Mouse (Mus musculus) gonadal fat pad, adult 2 months (tissue): ENCODE results near the gene 1700029I15Rik. TPM values are rescaled to one million over a fixed set of nuclear protein-coding genes. Genes with fewer than 3 reads are reported as not detected.
"Not testable (repeated sequence)": the region's sequence is repeated elsewhere in the genome, so short reads cannot be mapped to it uniquely, and the experiment has no call there.

Experiments used
- DNase-seq: peaks from one replicate; pipeline ENCODE4 v3.0.0-alpha.2; 2012; ENCODE audit warnings: low read depth
- polyA plus RNA-seq: library from polyadenylated mRNA; depleted of rRNA; stranded (reverse); fragments of >200 nt; gene quantifications from 2 replicates; pipeline ENCODE4 v1.2.3, GENCODE M21; 2012

Gene 1700029I15Rik
- polyA plus RNA-seq, 1 experiment: 7.5 TPM

DNA sequence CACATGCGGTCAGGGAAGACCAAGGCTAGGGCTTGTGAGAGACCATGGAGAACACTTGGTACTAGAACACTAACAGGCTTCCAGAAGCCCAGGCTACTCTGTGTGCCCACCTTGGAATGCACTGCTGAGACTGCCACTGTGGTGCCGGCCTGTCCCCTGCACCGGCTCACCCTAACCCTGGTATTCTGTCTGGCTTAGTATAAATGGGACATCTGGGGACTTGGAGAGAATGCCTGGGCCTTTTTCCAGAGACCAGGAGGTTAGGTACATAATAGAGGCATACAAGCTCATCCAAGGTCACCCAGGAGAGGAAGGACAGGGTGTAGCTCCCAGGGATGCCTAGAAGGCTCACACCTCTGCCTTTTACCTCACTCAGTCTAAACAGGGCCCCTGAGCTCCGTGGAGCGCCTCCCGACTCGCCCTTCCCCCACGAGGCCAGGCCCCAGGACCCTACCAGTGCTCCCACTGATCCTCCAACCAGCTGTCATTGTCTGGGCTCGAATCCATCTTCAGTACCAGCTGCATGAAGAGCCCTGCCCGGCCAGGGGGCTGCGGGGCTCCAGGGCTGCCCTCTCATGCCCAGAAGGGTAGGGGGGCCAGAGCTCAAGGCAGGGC, 9.5 kb downstream of the 1700029I15Rik start:
- no peak for DNase-seq

DNA sequence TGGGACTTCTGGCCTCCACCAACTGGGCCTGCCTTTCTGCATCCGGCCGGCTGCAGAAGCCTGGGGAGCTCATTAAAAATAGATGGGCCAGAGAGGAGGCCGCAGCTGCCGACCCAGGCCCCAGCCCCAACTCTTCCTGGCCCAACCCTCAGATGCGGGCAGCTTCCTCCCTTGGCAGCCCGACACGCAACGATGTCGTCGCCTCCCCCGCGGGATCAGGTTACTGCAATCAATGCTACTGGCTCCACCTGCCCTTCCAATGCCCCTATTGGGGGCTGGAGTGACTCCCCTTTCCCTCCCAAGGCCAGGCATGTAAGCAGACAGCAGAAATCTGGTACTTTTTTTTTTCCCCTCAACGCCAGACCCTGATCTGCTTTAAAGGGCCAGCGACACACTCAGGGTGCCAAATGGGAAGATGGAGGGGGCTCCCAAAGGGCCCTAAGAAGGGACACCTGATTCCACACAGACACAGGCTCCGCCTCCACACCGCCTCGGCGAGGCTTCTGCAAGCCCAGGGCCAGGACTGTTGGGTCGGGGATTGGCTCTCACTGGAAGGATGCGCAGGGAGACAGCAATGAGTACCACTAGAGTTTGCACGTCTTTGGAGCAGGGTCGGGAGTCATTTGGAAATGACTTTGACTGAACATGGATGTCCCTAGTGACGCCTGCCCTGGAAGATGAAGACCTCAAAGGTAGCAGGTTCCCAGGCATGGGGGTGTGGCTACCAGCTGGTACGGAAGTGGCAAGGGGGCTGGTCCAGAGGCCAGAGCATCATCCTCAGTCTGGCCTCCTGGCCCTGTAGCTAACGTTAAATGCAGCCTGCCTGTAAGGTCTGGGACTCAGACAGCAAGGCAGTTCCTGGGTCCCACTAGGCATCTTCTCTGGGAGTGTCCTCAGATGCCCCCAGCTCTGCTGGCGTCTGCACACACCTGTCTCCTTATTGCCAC, 10.3 kb downstream of the 1700029I15Rik start:
- DNase-seq: no peak

DNA sequence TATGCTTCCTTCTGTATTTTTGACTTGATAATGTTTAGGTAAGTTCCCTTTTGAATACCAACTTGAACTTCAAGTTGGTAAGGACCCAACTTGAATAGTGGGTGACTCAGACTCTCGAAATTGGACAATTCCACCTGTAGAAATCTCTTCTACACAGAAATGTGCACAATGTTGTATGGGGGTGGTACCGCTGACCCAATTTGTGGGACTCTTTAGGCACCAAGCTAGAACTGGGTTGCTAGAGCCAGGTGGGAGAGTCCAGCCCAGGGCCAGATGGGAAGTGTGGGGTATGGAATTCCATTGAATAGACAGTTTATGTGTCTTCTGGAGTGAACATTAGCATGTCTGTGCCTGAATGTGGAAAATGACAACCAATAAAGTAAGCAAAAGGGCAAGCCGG, 13.2 kb downstream of the 1700029I15Rik start:
- no peak for DNase-seq

DNA sequence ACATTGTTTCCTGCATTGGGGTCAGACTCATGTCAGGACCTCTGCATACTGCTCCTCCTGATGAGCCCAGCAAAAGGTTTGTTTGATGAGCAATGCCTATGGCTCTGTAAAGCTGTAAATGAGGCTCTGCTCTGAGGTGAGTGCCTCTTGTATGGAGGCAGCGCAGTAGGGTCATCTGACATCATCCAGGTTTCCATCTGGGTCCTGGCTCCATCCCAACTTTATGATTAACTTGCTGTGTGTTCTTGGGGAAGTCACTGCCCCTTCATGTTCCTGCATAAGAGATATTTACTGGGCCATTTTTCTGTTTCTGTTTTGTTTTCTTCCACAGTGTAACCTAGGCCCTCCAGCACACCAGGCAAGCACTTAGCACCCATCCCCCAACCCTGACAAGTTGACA, 15.1 kb downstream of the 1700029I15Rik start:
- no peak for DNase-seq

DNA sequence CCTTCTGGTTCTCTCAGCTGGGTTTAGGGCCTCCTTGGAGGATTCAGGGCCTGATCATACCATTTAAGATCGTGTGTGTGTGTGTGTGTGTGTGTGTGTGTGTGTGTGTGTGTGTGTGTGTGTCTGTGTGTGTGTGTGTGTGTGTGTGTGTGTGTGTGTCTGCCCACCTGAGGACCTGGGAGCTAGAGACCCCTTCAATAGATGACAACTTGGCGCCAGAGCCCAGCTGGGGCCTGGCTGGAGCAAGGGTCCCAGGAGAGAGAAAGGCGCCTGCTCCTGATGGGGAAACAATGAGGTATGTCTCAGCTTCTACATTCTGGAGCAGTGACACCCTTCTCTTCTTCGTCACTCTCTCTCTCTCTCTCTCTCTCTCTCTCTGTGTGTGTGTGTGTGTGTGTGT, 17.5 kb downstream of the 1700029I15Rik start:
- not testable (repeated sequence) for DNase-seq

DNA sequence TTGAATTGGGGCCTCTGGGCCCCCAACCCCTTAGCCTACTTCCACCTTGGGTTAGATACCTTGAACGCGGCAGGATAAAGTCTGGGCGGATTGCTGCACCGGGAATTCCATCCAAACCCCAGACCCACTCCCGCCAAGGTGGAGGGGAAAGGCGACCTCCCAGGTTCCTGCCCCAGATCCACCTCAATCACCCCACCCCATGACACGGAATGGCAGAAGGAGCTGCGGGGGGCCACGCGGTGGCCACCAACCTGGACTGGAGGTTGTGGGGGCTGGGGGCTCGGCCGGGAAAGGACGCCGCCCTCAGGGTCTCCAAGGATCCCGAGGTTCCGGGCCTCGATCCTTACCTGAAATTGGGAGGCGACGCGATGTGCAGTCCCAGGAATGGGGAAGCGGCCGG, 18.3 kb downstream of the 1700029I15Rik start:
- no peak for DNase-seq

DNA sequence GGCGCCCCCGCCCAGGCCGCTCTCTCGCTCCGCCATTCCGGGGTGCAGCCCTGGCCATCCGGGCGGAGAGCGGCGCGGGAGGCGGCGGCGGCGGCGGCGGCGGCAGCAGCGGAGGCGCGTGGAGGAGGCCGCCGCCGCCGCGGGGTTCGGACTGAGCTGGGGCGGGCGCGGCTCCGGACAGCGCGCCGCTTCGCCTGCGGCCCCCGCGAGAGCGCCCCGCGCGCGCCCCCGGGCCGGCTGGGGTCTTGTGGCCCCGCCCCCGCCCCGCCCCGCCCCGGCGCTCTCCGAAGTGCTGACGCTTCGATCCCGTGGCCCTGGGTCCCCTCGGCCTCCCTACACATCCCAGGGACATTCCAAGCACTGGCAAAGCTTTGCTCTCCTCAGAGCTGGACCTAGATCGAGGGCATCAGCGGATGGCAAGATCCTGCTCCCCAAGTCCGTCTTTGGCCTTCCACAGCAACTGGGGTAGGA, 18.8 kb downstream of the 1700029I15Rik start, which contains the start of gene Mapk8ip1:
Gene Mapk8ip1, minus strand, starts transcription at position 173 of the 471 bp plus-strand sequence.
- no peak for DNase-seq

DNA sequence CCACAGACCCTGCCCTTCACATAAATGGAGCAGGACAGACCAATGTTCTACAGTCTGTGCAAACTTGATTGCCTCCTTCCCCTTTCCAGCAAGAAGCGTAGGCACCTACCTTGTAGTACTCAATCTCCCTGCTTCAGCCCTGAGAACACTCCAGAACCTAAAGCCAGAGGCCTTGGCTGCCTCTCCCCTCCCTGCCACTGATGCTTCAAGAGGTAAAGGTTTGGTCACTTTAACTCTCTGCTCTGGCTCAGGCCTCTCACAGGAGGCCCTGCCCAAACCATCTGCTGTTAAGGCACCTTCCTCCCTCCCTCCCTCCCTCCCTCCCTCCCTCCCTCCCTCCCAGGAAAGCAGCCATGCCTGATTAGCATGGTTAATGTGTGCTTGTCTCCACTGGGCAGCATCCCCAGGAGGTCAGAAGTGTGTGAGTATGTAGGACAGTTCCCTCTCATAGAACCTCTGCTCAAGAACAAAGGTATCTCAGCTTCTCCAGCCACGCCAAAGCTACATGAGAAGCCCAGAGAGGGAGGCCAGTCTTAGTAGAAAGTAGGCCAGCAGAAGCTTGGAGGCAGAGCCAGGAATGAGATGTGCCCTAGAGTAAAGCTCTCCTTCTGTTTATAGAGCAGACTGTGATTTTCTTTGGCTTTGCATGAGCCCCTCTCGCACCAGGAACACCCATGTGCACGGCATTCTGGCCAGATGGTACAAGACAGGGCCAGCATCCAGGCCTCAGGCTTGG, 20.4 kb downstream of the 1700029I15Rik start:
- peak; percentile 63 for DNase-seq

DNA sequence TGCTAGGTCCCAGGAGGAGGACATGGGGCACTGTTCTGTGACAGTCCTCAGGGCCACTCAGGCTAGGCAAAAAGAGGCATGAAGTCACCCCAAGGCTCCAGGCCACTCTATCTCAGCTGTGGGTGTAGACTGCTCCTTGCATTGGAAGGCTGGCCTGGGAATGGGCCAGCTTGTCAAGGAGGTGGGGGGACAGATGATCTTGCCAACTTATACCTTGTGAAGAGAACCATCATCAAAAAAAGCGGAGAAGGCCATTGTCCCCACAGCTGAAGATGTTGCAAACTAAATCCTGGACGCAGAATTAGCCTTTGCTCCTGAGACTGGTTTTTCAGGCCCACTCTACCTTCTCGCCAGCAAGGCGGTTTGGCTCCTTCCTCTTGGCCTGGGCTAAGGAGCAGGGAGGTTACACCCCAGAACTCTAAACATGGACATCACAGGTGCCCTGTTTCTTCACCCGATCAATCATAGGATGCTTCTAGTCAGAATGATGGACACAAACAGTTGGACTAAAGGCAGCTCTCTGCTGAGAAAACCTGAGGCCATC, 21.5 kb downstream of the 1700029I15Rik start:
- DNase-seq: peak; percentile 70

DNA sequence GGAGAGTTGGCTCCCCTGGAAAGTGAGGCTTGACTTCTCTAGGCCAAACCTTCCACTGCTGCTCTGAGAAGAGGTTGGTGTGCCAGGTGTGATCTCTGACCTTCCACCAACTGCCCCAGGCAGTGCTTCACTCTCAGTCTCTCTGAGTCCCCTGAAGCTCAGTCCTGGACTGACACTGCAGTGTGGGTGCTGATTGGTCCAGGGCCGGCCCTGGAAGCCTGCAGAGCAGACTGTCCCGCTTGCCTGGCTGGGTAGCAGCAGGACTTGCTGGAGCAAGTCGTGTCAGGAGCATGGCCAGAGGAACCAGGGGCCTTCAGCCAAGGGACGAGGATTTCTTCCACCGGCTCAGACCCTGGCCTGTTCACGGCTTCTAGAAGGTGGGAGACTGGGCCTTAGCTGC, 22.4 kb downstream of the 1700029I15Rik start:
- peak; percentile 92 for DNase-seq

DNA sequence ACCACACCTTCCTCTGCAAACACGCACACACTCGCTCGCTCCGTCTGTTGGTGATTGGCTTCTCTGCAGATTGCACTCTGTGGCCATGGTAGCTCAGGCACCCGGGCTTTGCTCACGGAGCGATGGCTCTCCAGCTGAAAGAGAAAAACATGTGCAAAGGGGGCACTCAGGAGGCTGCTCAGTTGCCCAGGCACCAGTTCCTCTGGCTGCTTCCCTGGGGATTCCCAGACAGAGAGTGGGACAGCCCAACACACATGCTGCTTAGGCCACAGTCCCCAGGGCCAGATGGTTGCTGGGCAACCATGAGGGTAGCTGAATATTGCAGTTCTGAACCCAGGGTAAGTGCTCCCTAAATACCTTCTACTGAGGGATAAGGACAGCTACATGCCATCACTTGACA, 23.3 kb downstream of the 1700029I15Rik start:
- no peak for DNase-seq

DNA sequence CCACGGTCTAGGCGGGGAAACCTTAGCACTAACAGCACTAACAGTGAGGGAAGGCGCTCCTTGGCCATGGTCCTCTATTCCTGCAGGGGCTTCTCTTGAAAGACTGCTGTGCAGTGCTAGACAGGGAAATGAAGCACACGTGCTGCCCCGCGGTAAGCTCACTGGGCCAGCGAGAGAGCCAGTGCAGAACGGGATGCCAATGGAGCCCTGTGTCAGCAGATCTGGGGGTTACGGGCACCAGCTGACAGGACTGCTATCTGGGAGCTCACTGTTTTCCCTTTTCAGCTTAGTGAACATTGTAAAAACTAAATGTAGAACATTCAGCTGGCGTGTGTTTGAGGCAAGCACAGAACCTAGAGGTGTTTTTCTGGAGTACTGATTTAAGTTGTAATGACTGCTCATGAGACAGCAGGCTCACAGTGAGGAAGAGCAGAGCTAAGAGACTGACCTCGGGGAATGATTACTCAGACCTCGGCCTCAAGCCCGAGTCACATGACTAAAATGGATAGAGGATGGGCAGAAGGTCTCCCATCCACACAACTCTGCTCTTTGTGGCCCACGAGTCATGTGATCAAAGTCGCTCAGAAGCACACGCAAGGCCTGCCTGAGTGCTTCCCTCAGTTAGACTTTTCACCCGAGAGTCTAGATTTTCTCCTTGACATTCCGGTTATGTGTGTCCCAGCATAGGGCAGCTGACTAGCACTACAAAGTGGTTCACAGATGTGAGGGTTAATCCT, 26.1 kb downstream of the 1700029I15Rik start:
- no peak for DNase-seq

DNA sequence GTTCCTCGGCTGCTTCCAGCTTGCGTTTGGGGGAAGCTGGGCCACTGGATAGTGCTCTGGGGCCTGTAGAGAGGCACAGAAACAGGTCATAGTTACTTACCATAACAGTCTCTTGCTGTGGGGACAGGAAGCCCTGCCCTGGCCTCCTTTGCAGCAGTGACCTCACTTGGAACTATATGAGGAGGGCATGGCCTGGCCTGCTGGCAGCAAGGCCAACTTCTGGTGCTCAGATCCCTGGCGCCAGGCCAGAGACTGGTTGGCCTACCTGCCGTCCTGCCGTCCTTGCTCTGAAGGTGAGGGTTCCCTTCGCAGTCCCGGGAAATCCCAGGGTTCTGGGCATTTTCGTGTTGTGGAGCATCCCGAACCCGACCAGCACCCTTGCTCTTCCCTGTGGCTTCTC, 29.4 kb downstream of the 1700029I15Rik start:
- no peak for DNase-seq

DNA sequence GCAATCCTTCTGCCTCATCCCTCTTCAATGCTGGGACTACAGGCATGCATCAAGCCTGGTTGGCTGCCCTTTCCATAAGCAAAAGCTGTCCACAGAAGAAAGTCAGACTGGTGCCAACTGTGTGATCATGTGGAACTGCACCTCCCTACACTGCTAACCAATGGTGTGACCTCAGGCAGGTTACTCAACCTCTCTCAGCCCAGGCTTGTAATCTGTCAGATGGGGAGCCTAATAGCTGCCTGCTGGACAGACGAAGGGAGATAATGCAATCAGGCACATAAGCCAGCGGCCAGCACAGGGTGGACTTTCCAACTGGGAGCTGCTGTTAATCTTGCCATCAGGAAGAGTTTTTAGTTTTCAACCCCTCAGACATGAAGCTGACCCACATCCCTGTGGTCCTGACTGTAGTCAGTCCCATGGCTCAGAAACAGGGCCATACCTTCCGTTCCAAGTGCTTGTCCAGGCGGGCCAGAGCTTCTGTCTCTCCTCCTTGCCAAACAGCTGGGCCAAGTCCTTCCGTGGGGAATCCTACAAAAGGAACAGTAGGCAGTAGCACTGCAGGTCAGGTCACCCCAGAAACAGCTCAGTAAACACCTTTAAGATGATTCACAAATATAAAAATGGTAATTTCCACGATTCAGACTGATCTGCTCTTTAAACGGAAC, 39.5 kb downstream of the 1700029I15Rik start:
- DNase-seq: peak; percentile 90

DNA sequence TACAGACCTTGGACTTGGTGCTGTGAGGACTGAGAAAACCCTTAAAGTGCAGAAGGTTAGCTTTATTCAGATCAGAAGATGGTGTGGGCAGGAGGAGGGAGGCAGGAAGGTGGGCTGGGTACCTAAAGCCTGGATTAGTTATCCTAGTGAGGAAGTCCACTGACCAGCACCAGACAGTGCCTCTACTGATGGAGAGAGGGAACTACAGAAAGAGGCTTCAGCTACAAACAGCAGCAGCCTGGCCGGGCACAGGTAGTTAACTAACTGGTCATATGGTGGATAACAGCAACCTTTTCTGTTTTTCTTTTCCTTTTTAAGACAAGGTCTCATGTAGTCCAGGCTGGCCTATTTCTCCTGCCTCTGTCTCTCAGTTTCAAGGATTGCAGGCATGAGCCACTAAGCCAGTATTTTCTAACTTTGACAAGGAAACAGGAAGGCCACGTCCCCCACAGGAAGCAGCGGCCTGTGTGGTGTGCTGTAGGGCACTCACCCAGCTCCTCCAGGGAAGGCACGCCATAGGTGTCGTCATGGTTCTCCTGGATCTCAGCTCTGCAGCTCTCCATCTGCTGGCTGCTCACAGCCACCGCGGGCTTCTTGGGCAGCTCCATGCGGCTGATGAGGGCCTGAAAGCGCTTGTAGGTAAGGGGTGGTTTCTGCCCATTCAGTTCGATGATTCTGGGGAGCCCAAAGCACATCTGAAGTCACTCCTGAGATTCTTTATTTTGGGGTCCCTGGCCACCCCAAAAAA, 40.2 kb downstream of the 1700029I15Rik start:
- DNase-seq: no peak

DNA sequence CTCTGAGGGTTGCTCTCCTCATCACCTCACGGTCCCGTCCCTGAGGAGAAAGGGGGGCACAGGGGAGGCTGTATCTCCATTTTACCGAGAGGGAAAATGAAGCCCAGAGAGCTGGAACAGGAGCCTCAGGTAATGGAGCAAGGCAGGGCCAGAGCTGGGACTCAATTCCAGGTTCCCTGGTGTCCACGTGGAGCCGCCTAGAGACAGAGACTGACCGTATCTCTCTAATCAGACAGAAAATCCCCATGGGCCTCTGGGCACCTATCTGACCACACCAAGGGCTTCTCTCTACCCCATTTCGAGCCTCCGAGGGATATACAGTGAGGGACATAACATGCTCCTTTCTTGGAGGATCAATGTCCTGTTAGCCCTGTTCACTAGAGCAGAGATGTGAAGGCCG, 40.8 kb downstream of the 1700029I15Rik start:
- DNase-seq: no peak

DNA sequence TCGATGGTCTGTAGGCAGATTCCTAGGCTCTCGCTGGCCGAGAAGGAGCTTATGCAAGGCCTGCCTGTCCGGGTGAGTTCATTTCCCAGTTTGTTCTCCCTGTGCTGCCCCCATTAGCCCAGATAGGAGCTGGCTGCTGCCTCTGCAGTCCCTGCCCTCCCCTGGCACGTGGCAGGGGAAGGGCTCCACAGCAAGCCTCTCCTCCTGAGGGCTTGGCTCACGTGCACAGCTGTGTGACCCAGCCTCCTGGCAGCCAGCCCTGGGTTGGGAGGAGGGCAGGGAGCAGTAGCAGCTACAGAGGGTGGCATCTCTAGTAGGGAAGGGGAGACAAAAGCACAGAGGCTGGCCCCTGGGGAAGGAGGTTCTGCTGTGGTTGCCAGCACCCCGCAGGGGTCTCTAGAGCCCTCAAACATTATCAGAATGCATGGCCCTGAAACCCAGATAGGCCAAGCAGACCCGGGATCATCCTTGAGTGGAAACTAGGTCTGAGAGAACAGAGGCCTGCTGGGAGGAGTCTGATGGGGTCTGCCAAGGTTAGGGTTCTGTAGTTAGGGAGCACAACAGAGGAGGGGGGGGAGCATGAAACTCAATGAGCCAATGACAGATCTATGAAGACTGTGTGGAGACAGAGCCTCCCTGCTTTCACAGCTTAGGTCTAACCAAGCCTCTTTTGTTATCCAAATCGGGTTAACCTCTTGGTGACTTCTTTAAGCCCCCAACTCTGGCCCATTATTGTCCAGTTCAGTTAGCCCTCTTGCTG, 41.5 kb downstream of the 1700029I15Rik start:
- DNase-seq: no peak

DNA sequence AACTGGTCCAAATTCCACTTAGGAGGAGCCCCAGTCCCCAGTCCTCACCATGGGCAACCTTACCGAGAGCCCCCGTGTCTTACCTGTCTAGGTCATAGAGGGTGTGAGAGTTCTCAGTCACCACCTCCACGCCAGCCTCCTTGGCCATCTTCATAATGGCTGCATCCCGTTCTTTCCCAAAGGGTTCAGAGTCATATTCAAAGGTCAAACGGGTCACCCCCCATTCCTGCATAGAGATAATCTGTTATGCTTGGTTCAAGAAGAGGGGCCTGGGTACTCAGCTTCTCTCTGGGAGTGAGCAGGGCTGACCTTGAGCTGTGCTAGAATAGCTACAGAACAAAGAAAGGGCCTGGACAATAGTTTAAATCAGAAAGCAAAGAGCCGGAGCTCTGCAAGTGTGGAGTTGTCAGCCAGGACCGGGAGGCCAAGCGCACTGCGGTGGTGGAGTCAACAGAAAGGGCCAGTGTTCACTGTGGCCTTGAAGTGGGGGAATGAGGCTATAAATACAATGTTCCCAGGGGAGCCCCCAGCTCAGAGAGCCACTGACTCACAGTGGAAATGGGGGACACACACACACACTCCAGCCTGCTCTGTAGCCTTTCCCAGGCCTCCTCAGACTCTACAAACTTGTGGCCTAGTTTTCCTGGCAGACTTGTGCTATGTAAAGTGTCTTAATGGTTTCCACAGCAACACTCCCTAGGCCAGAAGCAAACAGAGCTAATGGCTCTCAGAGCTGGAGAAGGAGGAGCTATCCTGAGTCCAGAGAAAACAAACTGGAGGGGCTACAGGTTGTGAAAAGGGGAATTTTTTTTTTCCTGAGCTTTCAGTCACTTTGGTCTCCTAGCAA, 42.3 kb downstream of the 1700029I15Rik start:
- DNase-seq: no peak
